Mouse (Mus musculus) heart, adult 10 weeks (tissue): ENCODE data around the gene Fmo6. TPM values are rescaled to one million over a fixed set of nuclear protein-coding genes. Genes with fewer than 3 reads are reported as not detected.

Source experiments
- polyA plus RNA-seq: library from polyadenylated mRNA; stranded (reverse); fragments of 350-450 nt; fragmentation: Illumina TruSeq; extraction: RNeasy Lipid Tissue Mini Kit (QIAGEN cat#74804); gene quantifications from one replicate; pipeline ENCODE4 v1.2.3, GENCODE M21; 2014; ENCODE audit warnings: low read depth, low replicate concordance

Fmo6 gene
- polyA plus RNA-seq, result not detected

GRCm38 (mm10) chr1:162937415-162937814, at the start of gene Fmo6:
Fmo6 (minus strand) TSS chr1:162937515.

GRCm38 (mm10) chr1:162984428-162984827, 47.1 kb upstream of the Fmo6 start, which contains the start of gene Fmo3:
Fmo3 (minus strand) TSS chr1:162984528.

GRCm38 (mm10) chr1:162897838-162898811, 39.2 kb downstream of the Fmo6 start, which contains the start of gene Fmo2:
Fmo2 (minus strand) TSS chr1:162898726.

Other genes starting within 250 kb of the Fmo6 start
- 29.5 TPM for gene Prrc2c, start 197.0 kb downstream of the Fmo6 start, polyA plus RNA-seq
- gene Fmo4, start 123.5 kb downstream of the Fmo6 start, polyA plus RNA-seq, result 0.26 TPM
- 48.7 TPM for gene Fmo1, start 70.9 kb downstream of the Fmo6 start, polyA plus RNA-seq
- gene Fmo2, start 38.8 kb downstream of the Fmo6 start, polyA plus RNA-seq, result 34.7 TPM
- 0.29 TPM for gene Fmo3, start 47.0 kb upstream of the Fmo6 start, polyA plus RNA-seq
- not detected for gene Mroh9, start 148.2 kb upstream of the Fmo6 start, polyA plus RNA-seq